Comparison of ENCODE assay signal across 14 mouse cellular contexts in the genomic region with DNA sequence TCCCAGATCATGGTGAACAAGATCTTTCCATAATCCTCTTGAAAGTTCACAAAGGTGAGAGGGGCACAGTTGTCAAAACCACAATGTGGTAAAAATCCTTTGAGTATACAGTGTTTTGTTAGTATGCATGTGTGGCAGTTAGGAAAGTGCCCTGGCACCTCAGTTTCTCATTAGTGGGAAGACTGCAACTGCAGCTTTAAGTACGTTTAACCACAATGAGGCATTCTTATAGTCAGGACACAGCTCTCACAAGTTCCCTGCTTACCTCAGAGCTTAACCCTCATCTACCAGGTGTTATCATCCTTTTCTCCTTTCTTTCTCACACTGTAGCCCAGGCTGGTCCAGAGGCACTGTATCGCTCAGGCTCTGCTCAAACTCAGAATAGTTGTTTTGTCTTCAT. TPM values are rescaled to one million over a fixed set of nuclear protein-coding genes. Genes with fewer than 3 reads are reported as not detected.
"Had no signal": no experiment of that assay in that cellular context is flagged by ENCODE, and none has a peak within 500 bp of the region (broad histone marks: within the 10 kb centered on the region; RNA-seq: fewer than 3 reads in every experiment).

No protein-coding gene starts in this region.

- H3K9me3 ChIP-seq: neural tube, embryonic 12.5 days; neural tube, embryonic 13.5 days; neural tube, embryonic 15.5 days; stomach, embryonic 15.5 days had no signal

- H3K36me3 ChIP-seq: neural tube, embryonic 12.5 days; neural tube, embryonic 13.5 days; neural tube, embryonic 15.5 days; stomach, embryonic 15.5 days had no signal

- H3K4me3 ChIP-seq: neural tube, embryonic 12.5 days; neural tube, embryonic 13.5 days; neural tube, embryonic 15.5 days; stomach, embryonic 15.5 days had no signal

- H3K4me2 ChIP-seq: neural tube, embryonic 12.5 days; neural tube, embryonic 13.5 days; neural tube, embryonic 15.5 days; stomach, embryonic 15.5 days had no signal

- H3K27me3 ChIP-seq: neural tube, embryonic 12.5 days; neural tube, embryonic 13.5 days; neural tube, embryonic 15.5 days; stomach, embryonic 15.5 days had no signal

- H3K9ac ChIP-seq: neural tube, embryonic 12.5 days; neural tube, embryonic 13.5 days; neural tube, embryonic 15.5 days; stomach, embryonic 15.5 days had no signal

- H3K27ac ChIP-seq: neural tube, embryonic 12.5 days; neural tube, embryonic 13.5 days; neural tube, embryonic 15.5 days; stomach, embryonic 15.5 days; stomach, postnatal 0 days had no signal

- H3K4me1 ChIP-seq: neural tube, embryonic 12.5 days; neural tube, embryonic 13.5 days; neural tube, embryonic 15.5 days; stomach, embryonic 15.5 days had no signal

- DNase-seq: retina, postnatal 1 day; right cerebral cortex, adult 18-20 months; right cerebral cortex, postnatal 14 days; right cerebral cortex, postnatal 25 days; right cerebral cortex, postnatal 4 days; spleen, adult 18-20 months; thymus, postnatal 25 days; thymus, postnatal 4 days had no signal

RNA-seq across cellular contexts. Expression of gene Ccdc18, which starts 28.1 kb away (rescaled TPM):
- polyA plus RNA-seq: small intestine, adult 2 months had no signal
